Mouse (Mus musculus): ENCODE data around the gene Zc3h6.

DNA sequence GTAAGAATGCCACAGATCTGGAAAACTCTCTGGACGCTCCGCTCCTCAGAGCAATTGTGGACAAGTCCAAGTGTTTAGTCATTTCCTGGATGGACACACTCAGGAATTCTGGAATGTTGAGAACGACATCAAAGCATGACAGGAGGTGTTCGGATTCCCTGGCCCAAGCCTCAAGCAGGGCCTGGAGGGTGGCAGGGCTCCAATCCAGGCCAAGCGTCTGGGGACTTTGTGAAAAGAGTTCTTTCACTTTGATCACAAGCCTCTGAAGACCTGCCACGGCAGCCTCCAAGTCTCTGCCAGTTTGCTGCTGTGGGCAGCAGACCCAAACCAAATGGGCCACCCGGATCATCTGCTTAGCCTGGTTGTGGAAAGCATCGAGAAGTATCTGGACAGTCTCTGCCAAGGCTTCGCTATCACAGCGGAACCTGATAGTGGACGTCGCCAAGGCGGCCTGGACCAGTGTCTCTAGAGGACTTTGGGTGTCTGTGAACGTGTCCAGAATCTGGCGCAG, 71.3 kb downstream of the Zc3h6 start:
- no peak for TF ChIP-seq CTCF (IDR thresholded peaks at IDR 0.05; ENCODE audit: borderline replicate concordance, insufficient read depth, low read length)
- TF ChIP-seq POLR2A (IDR thresholded peaks at IDR 0.05; ENCODE audit: low read depth, low read length), result no peak

All from embryonic fibroblast, embryonic 13.5 days (primary cell).